Mouse (Mus musculus): ENCODE measurements around the gene Ifnl2.

Gene Ifnl2

DNA sequence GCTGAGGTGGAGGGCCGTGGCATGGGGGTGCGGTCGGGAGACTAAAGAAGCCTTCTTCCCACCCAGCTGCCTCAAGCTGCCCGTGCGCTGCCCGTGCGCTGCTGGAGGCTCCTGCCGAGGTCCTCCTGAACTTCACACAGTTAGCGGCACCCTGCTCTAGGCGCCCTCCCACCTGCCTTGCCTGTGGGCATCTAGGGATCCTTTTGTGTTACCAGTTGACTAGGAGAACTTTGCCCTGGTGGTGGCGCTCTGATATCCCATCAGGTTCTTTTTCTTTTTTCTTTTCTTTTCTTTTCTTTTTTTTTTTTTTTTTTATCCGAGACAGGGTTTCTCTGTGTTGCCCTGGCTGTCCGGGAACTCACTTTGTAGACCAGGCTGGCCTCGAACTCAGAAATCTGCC is 19.4 kb downstream of the Ifnl2 start:
- DNase-seq (ENCODE audit: low spot score in 2 of 2): no peak

- peak; percentile 49 to 63 for DNase-seq (ENCODE audit: low spot score in 2 of 2)
Observed at GRCm38 (mm10) chr7:28490410-28490809, 19.8 kb downstream of the Ifnl2 start.

DNA sequence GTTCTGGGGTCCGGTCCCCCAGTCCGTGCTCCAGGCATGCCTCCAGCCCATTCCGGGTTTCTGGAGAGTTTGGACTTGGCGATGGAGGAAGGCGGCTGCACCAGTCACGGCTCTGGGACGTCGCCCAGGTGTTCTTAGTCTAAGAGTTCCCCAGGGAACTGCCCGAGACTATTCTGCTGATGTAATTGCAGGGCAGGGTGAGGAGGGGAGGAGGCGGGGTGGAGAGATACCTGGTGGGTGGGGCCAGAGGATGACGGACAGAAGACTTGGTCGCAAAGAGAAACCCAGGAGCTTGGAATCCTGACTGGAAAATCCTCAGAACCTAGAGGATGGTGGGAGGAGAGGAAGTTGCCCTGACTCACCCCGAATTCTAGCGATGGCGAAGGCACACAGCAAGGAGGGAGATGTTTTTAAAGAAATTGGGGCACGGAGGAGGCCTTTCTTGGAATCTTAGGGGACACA is 22.2 kb downstream of the Ifnl2 start:
- DNase-seq (ENCODE audit: low spot score in 2 of 2): peak; percentile 64 to 65

GRCm38 (mm10) chr7:28484192-28484591 is 26.1 kb downstream of the Ifnl2 start:
- no peak for DNase-seq (ENCODE audit: low spot score in 2 of 2)

- DNase-seq (ENCODE audit: low spot score in 2 of 2): peak; percentile 57 to 72
Observed at GRCm38 (mm10) chr7:28482854-28483253, 27.4 kb downstream of the Ifnl2 start.

- DNase-seq (ENCODE audit: low spot score in 2 of 2): no peak
Observed at GRCm38 (mm10) chr7:28478854-28479253, 31.4 kb downstream of the Ifnl2 start.

GRCm38 (mm10) chr7:28477363-28477762 is 32.9 kb downstream of the Ifnl2 start:
- DNase-seq (ENCODE audit: low spot score in 2 of 2): no peak

DNA sequence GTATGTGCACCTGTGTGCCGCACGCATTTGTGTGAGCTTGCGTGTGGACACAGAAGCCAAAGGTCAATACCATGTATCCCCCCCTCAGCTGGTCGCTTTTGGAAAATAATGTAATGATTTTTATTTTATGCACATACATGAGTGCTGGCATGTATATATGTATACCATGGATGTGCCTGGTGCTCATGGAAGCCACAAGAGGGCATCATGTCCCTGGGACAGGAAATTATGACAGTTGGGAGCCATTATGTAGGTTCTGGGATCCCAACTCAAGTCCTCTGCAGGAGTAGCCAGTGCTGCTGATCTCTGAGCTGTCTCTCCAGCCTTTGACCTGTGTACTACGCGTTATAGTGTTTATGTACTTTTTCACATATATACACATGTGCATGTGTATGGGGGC is 34.1 kb downstream of the Ifnl2 start:
- DNase-seq (ENCODE audit: low spot score in 2 of 2): no peak

DNA sequence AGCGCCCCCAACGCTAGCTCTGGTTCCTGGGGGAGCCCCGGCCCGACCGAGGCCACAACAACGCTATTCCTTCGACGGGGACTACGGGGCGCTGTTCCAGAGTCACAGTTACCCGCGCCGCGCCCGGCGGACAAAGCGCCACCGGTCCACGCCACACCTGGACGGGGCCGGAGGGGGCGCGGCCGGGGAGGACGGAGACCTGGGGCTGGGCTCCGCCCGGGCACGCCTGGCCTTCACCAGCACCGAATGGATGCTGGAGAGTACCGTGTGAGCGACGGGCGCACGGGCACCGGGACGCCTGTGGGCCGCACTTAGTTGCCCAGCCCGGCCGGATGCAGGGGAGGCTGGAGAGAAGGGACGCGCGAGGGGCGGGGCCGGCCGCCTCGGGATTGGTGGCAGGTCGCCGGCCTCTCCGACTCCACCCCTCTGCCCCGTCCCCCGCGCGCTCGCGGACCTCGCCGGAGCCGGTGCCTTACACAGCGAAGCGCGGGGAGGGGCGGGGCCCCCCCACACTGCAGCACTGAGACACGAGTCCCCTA is 43.0 kb downstream of the Ifnl2 start:
- no peak for DNase-seq (ENCODE audit: low spot score in 2 of 2)

DNA sequence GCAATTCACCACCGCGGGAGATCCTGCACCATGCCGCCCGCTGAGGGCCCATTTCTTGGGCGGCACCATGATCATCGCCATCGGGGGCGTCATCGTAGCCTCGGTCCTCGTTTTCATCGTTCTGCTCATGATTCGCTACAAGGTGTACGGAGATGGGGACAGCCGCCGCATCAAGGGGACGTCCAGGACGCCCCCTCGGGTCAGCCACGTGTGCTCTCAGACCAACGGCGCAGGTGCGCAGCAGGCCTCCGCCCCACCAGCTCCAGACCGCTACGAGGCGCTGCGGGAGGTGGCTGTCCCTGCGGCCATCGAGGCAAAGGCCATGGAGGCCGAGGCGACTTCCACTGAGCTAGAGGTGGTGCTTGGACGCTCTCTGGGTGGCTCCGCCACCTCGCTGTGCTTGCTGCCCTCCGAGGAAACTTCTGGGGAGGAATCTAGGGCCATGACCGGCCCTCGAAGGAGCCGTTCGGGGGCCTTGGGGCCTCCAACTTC is 43.5 kb downstream of the Ifnl2 start:
- no peak for DNase-seq (ENCODE audit: low spot score in 2 of 2)

DNA sequence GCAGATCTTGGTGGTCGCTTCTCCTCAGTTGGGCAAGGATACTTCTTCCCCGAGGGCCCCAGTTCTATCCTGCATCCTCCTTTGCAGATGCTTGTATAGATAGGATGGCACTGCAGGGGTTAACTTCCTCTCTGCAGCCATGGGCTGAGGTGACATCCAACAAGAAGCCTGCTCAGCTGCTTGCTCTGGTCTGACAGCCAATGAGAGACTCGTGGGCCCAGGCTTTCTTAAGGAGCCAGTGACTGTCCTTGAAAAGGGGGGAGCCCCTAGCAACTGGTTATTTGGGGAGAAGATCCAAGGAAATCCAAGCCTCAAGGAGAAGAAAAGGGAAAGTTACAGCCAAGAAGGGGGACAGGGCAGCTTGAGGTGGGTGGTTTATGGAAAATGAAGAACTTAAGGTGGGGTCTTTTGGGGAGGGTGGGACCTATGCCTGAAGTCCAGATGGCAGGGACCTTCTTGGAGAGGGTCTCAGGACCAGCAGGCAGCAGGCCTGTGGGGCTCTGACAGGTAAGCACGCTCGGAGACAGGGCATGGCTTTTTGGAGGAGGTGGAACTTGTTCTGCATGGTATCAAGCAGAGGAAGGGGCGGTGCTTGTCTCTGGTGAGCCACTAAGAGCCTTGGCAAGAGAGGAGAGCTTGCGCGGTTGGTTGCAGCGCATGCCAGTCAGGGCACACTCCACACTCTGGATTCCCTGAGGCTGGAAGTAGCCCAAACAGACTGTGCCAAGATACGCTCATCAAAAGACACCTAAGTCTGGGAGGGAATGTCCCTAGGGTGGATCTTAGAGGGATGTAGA is 45.6 kb downstream of the Ifnl2 start:
- DNase-seq (ENCODE audit: low spot score in 2 of 2): peak; percentile 92 to 94

DNA sequence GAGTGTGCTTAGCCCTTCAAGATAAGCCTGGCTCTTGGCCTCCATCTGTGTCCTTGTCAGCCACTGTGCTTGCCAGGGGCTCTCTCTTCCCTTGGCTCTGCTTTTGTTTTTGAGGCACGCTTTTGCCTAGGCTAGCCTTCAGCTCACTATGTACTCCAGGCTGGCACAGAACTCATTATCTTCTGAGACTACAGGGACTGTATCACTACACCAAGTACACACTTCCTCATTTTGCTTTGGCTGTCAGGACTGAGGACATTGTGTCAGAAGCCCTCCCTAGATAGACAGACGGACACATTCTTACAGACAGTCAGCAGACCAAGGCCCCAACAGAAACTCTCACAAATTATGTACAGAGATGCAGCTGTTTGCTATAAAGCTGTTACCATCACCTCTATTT is 47.5 kb downstream of the Ifnl2 start:
- DNase-seq (ENCODE audit: low spot score in 2 of 2): no peak

DNA sequence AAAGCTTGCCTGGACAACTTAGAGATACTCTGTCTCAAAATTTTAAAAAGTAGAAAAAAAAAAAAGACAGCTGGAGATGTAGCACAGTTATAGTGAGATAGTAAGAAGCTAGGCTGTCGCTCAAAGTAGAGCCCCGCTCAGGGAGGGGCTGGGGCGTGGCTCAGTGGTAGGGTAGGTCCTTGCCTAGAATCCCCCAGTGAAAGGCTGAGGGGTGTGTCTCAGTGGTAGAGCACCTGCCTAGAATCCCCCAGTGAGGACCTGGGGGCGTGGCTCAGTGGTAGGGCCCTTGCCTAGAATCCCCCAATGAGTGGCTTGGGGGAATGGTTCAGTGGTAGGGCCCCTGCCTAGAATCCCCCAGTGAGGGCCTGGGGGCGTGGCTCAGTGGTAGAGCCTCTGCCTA is 49.9 kb downstream of the Ifnl2 start:
- DNase-seq (ENCODE audit: low spot score in 2 of 2): no peak
